Mouse (Mus musculus) T-helper 17 cell (primary cell): ENCODE measurements around the gene Rab34.

Source experiments
- in situ Hi-C, 2 experiments: fragments of 300-600 bp; cut with MboI, MseI; formaldehyde crosslinking; loops; 1 replicate in 1 of 2; 2 replicates in 1 of 2; pipeline ENCODE4 v1.15.1; 2025; ENCODE audit warnings: high pct_unique_total_duplicates in 2 of 2

Rab34 gene

DNA sequence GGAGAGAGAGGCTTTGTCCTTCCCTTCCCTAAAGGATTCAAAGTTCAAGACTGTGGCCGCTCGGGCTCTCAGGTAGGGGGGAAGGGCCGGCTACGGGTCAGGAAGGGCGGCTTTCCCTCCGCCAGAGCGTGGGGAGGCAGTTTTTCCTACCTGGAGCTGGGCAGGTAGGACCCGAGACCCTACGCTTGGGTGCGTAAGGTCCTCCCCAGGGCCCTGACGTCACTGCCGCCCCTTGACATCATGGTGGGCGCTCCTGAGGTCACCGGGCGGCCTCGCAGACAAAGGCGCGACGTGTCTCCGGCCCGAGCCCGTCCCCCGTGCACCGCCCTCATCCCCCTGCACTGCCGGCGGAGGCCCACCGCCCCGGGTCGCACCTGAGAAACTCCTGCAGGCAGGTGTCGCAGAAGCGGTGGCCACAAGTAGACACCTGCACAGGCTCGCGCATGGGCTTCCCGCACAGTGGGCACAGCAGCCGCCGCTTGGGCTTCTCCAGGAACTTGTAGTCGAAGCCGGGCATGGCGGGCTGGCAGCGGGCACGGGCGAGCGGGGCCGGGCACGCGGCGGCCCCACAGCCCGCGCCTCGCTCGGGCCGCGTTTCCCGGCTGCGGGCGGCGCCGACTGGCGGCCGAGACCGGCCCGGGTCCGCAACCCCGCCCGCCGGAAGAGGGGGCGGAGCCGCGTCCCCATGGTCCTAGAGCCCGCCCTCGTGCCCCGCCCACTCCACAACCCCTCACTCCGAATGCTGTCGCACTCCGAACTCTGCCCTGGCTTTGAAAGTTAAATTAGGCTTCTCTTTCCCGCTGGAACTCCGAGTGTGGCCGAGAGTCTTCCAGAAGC, 23.1 kb upstream of the Rab34 start, which contains the start of gene Traf4:
TSS of gene Traf4 (minus strand) at position 666 of the 837 bp plus-strand sequence.
- in situ Hi-C loops = loop anchor here in 1 of 2 experiments (5.0 kb wide), 1 partner anchor 83 kb away; the partner anchor contains the start of gene Eral1

DNA sequence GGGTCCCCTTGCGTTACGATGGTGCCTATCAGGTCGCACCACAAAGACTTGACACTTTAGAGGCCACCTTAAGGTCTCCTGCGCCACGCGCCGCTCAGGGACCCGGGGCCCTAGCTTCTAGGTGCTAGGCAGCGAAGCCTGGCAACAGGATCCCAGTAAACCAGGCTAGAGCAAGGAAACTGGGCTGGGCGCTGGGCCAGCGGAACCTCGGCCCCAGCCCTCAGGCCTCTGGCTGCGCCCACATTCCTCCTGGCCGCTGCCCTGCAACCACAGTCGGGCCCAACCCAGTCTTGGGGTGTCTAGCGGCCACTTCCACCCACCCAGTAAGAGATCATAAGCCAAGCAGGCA, 22.5 kb upstream of the Rab34 start:
- in situ Hi-C loops = loop anchor here in 1 of 2 experiments (5.0 kb wide), 1 partner anchor 83 kb away; the partner anchor contains the start of gene Eral1

DNA sequence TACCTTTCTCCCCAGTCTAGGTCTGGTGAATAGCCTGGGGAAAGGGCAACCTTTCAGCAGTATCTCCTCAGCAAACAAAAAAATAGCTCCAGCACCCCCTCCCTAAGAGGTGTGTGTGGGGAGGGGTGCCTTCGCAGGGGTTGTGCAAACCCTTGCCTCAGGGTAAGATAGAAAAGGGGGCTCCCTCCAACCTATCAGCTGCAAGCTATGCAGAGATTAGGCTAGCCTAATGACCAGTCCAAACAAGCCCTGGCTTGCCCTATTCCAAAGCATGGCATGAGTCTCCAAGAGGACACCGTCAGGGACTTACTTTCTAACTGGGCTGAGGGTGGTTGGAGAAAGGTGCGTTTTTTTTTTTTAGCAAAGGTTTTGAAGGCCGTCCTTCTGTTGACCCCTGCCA, 22.1 kb upstream of the Rab34 start:
- in situ Hi-C loops = loop anchor here in 1 of 2 experiments (5.0 kb wide), 1 partner anchor 84 kb away; the partner anchor contains the start of gene Eral1

- in situ Hi-C loops = loop anchor here in 1 of 2 experiments (5.0 kb wide), 1 partner anchor 84 kb away; the partner anchor contains the start of gene Eral1
Measured at GRCm38 (mm10) chr11:78166640-78167039, 21.6 kb upstream of the Rab34 start.

GRCm38 (mm10) chr11:78167257-78167959, 20.8 kb upstream of the Rab34 start:
- in situ Hi-C loops = loop anchor here in 1 of 2 experiments (5.0 kb wide), 1 partner anchor 85 kb away; the partner anchor contains the start of gene Eral1

DNA sequence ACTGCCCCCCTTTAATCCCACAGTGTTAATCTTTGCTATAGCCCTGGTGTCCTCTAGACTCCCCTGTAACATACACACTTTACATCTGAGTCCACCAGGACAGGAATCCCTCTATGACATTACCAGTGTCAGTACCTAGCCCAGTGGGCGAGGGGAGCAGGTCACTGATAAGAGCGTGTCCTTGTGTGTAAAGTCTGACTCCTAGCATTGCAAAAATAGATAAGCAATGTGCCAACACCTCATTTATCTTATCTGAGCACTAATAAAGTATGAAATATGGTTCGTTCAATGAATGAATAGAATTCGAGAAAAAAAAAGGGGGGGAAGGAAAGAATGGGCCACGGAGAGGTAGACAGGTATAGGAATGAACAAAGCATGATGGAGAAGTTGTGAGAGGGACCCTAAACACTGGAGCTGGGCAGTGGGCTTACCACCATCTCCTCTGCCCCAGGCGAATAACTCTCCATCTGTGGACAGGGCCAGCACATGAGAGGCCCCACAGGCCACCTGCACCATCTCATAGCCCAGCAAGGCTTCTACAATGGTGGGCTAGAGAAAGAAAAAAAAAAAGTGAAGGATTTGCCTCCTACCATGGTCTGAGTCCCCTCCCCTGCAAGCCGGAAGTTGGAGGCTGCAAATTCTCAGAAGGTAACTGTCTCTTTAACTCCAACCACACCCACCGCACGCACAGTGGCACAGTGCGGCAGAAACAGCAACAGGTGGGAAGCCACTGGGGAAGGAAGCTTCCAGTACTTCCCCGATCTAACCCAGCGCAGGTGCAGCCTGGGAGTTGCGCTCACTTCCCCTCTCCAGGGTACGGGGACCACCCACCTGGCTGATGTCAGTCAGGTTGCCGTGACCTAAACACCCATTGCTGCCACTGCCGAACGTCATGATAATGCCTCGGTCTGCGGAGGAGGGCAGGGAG, 19.4 kb upstream of the Rab34 start:
- in situ Hi-C loops = loop anchor here in 1 of 2 experiments (5.0 kb wide), 1 partner anchor 87 kb away; the partner anchor contains the start of gene Eral1

DNA sequence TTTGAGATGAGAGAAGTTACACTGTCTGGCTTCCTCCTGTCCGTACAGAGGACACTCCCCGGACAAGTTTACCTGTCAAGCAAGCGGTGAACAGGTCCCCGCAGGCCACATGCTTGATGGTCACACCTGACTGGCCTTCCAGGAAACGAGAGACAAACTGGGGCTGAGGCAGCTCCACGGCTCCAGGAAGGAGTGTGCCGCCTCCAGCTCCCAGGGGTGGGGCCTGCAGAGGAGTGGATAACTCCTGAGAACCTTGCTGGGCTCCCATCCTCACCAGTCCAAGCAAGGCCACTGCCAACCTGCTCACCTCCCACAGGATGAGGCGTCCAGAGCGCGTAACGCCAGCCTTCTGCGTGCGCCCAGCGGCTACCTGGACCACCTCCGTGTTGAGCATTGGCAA, 17.9 kb upstream of the Rab34 start:
- in situ Hi-C loops = loop anchor here in 1 of 2 experiments (10.0 kb wide), 1 partner anchor 964 kb away; no protein-coding TSS in a partner anchor

- in situ Hi-C loops = loop anchor here in 1 of 2 experiments (10.0 kb wide), 1 partner anchor 963 kb away; no protein-coding TSS in a partner anchor
Measured at GRCm38 (mm10) chr11:78171328-78171727, 16.9 kb upstream of the Rab34 start.

DNA sequence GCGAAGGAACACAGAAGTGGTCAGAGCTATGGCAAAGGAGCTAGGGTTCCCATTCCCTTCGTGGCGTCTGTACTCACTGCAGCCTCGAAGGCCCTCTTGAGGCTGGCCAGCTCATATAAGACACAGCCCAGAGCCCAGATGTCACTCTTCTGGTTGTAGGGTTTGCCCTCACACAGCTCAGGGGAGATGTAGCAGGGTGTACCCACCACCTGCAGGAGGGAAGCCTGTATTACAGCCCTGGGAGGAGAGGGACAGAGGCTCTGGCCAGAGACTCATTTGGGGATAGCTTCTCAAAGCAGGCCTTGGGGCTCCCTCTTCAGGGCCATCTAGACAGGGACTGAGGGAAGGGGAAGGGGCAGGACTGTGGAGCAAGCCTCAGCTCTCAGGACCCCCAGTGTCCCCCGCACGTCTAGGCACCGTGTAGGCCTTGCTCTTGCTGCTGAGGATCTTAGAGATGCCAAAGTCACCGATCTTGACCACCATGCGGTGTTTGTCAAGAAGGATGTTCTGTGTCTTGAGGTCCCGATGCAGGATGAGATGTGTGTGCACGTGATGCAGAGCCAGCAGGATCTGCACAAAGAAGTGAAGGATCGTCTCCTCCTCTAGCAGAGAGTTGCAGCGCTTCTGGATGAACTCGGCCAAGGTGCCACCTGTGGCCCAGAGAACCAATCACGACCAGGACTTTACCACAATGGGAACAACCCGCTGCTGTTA, 16.0 kb upstream of the Rab34 start:
- in situ Hi-C loops = loop anchor here in 1 of 2 experiments (10.0 kb wide), 1 partner anchor 963 kb away; no protein-coding TSS in a partner anchor

DNA sequence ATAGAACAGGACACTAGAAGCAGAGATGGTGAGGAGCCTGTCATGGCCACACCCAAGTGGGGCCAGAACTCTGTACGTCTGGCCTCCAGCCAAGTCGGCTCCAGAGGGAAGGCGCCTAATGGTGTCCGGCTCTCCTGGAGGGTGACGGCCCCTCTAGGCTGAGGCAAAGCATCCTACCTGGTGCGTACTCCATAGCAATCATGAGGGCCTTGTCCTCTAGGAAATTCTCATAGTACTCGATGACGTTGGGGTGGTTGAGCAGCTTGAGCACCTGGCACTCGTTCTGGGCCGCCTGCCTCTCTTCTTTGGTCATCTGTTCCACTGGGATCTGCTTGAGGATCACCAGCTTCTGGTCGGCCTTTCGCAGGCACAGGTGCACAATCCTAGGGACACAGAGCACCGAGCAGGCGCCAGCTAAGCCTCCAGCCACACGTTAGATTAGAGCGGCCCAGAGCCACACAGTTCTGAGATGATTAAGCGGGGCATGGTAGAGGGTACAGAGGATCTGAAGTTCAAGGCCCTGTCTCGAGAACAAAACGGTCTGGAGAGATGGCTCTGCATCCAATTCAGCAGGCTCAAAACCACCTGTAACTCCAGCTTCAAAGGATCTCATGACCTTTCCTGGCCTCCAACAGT, 15.4 kb upstream of the Rab34 start:
- in situ Hi-C loops = loop anchor here in 1 of 2 experiments (10.0 kb wide), 1 partner anchor 962 kb away; no protein-coding TSS in a partner anchor

GRCm38 (mm10) chr11:78174506-78174905, 13.7 kb upstream of the Rab34 start:
- in situ Hi-C loops = loop anchor here in 1 of 2 experiments (10.0 kb wide), 1 partner anchor 960 kb away; no protein-coding TSS in a partner anchor

DNA sequence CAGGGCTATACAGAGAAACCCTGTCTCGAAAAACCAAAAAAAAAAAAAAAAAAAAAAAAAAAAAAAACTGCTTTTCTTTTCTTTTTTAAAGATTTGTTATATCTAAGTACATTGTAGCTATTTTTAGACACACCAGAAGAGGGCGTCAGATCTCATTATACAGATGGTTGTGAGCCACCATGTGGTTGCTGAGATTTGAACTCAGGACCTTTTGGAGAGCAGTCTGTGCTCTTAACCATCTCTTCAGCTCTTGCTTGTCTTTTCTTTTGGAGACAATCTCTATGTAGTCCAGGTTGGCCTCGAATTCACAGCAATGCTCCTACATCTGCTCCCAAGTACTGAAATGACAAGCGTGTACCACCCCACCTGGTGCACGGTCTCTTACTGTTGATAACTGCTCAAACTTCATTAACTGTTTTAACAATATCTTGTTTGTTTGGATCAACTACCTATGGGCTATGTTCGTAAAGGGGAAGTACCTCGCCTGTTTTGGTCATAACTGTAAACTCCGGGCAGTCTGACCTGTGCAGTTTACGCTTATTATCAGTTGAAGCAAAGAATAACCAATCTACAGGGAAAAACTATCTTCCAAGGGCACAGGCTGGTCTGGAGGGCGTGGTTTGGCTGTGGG, 12.3 kb upstream of the Rab34 start:
- in situ Hi-C loops = loop anchor here in 1 of 2 experiments (10.0 kb wide), 1 partner anchor 959 kb away; no protein-coding TSS in a partner anchor

DNA sequence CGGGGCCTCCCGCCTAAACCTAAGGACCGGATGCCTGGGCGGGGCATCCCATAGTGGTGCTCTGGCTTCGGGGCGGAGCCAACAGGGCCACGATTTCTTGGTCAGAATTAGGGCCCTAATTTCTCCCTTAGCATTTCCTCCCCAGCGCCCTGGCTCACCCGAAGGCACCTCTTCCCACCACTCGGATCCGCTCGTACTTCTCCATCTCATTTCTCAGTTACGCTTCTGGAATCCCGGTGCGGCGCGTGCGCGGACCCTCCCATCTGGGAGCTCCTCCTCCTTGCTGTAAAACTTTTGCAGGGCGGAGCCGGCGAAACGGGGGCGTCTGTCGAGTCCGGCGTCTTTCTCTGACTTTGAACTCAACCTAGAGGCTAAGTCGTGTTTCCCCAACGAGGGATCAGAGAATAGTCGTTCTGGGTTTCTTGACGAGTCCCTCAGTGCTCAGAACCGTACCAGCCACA, 11.8 kb upstream of the Rab34 start, which contains the start of the genes Nek8 and Tlcd1:
TSS of gene Nek8 (minus strand) at position 274 of the 461 bp plus-strand sequence.
TSS of gene Tlcd1 (plus strand) at position 310 of the 461 bp plus-strand sequence.
- in situ Hi-C loops = loop anchor here in 1 of 2 experiments (10.0 kb wide), 1 partner anchor 958 kb away; no protein-coding TSS in a partner anchor

GRCm38 (mm10) chr11:78176905-78177331, 11.3 kb upstream of the Rab34 start:
- in situ Hi-C loops = loop anchor here in 1 of 2 experiments (10.0 kb wide), 1 partner anchor 958 kb away; no protein-coding TSS in a partner anchor

- in situ Hi-C loops = loop anchor here in 1 of 2 experiments (10.0 kb wide), 1 partner anchor 957 kb away; no protein-coding TSS in a partner anchor
Measured at GRCm38 (mm10) chr11:78177437-78177836, 10.8 kb upstream of the Rab34 start.

DNA sequence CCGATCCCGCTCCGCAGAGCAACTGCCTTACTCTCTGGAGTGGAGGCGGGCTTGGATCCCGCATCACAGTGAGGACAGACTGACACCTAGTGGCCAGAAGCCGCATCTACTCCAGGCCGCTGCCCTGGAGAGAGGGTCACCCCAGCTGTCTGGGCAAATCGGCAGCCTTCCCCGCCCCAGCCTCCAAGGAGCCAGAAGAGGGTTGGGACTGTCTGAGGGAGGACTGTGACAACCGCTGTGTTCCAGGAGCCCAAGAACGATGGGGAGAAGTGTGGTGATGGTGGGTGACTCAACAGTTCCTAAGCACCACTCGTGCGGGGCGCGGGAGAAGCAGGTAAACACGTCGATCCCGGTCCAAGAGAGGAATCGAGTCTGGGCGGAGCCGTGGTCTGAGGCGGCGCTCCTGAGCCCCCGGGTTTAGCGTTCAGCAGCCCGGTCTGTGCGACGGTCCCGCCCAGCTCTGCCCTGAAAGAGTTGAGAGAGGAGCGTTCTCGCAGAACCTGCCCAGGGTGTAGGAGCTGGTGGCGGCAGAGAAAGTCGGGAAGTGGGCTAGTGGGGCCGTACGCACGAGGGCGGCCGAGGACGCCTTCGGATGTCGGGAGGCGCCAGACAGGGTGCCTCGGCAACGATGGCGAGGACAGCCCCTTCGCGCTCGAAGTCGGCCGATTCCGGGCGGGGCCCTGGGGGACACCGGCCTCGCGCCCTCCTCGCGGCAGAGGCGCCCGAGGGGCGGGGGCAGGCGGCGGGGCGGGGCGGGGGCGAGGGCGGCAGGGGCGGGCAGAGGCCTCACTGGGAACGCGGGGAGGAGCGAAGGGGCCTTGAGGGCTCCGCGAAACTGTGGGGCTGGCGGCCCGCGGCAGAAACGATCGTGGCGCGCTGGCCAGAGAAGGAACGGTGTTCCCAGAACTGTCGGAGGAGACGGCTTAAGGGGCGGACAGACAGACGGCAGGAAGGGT, 10.0 kb upstream of the Rab34 start:
- in situ Hi-C loops = loop anchor here in 1 of 2 experiments (10.0 kb wide), 1 partner anchor 957 kb away; no protein-coding TSS in a partner anchor
